Mouse (Mus musculus) brain, embryonic 14.5 days (tissue): ENCODE measurements at regions not wholly inside any gene's neighbourhood (a gene's known extent, or its start where the extent isn't known, plus 50 kb on each side); places are given as distances from the start of the nearest gene placed in this dataset.

Source experiments
- DNase-seq: peaks from one replicate; pipeline ENCODE4 v3.0.0-alpha.2; 2011; ENCODE audit warnings: low read depth
- CTCF ChIP-seq: fragments of 200-500 bp; IDR thresholded peaks from 2 replicates; pipeline ENCODE4 v1.5.1; 2012; ENCODE audit warnings: inconsistent platforms, mild to moderate bottlenecking, moderate library complexity, borderline replicate concordance; ENCODE audit not compliant: insufficient read depth, insufficient read length; ENCODE audit errors: extremely low read depth
- POLR2A ChIP-seq: fragments of 200-500 bp; IDR thresholded peaks from 2 replicates; pipeline ENCODE4 v1.6.1; 2012; ENCODE audit warnings: mild to moderate bottlenecking, inconsistent platforms, borderline replicate concordance; ENCODE audit not compliant: poor library complexity, insufficient read depth, insufficient read length, severe bottlenecking; ENCODE audit errors: extremely low read depth

DNA sequence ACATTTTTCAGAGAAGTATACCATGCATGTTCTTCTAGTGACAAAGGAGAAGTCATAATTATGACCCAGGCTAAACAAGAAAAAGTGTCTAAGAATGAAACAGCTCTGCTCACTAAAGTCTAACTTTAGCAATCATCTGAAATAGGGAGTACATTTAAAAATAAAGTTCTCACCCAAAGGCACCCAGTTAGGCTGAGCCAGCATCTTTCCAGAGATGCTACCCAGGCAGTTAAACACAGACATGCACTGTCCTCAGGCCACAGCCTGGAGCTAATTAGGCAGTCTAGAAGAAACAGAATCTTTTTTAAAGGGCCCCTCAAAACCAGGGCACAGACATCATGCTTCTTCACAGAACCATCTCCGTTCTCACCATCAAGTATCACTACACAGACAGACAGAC lies 61.6 kb upstream of the Setmar start:
- no peak for DNase-seq
- no peak for TF ChIP-seq CTCF
- TF ChIP-seq POLR2A, result no peak

GRCm38 (mm10) chr6:108008323-108008722 lies 56.5 kb upstream of the Setmar start:
- no peak for TF ChIP-seq POLR2A
- TF ChIP-seq CTCF, result no peak
- peak; percentile 32 for DNase-seq
